Mouse (Mus musculus) brown adipose tissue, adult 24 weeks (tissue): ENCODE measurements around the gene Tk1. TPM values are rescaled to one million over a fixed set of nuclear protein-coding genes. Genes with fewer than 3 reads are reported as not detected.

Source experiments
- polyA plus RNA-seq: library from polyadenylated mRNA; stranded (reverse); fragments of >200 nt; gene quantifications from 2 replicates; pipeline ENCODE4 v1.2.4, GENCODE M21; 2012; ENCODE audit not compliant: missing spikeins, insufficient read depth, insufficient read length

The Tk1 gene
- polyA plus RNA-seq, 1 experiment: not detected

Other genes starting within 250 kb of the Tk1 start
- 3.6 and 4.2 TPM in 2 replicates for gene Tnrc6c, start 171.8 kb downstream of the Tk1 start, polyA plus RNA-seq
- 0.88 TPM in 1 of 2 replicates, not detected in the other for gene Tmc8, start 44.0 kb downstream of the Tk1 start, polyA plus RNA-seq
- gene Tmc6, start 43.9 kb downstream of the Tk1 start, polyA plus RNA-seq: 3.7 and 7.2 TPM in 2 replicates
- not detected in 2 replicates for gene 6030468B19Rik, start 28.4 kb downstream of the Tk1 start, polyA plus RNA-seq
- not detected in 2 replicates for gene Gm20708, start 16.4 kb downstream of the Tk1 start, polyA plus RNA-seq
- 30.4 and 30.5 TPM in 2 replicates for gene Syngr2, start 16.4 kb downstream of the Tk1 start, polyA plus RNA-seq
- 1.7 and 1.8 TPM in 2 replicates for gene Afmid, start 168 bp downstream of the Tk1 start, polyA plus RNA-seq
- 1.1 TPM in 1 of 2 replicates, not detected in the other for gene Birc5, start 23.2 kb upstream of the Tk1 start, polyA plus RNA-seq
- gene Tmem235, start 34.7 kb upstream of the Tk1 start, polyA plus RNA-seq: not detected in 2 replicates
- 4.7 and 8.3 TPM in 2 replicates for gene Tha1, start 47.4 kb upstream of the Tk1 start, polyA plus RNA-seq
- 2.5 and 6.6 TPM in 2 replicates for gene Socs3, start 144.0 kb upstream of the Tk1 start, polyA plus RNA-seq
- 13.1 and 15.3 TPM in 2 replicates for gene Pgs1, start 160.2 kb upstream of the Tk1 start, polyA plus RNA-seq